Comparison of ENCODE assay signal across 7 mouse cellular contexts in the genomic region with DNA sequence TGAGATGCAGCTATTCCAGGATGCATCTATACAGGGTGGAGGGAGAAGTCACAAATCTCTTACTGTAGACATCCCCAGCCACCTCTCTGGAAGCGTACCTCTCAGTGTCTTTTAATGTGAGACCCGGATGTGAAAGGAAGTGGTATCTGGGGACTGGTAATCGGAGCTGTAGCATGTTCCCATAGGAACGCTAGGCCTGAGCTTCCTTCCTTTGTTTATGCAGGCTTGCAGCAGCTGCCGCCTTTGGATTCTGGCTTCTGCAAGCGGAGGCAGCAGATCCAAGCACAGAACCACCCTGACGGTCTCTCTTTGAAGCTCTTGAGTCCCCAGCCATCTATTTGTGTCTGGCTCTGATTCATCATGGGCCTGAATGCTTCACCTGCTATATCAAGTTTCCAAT.
A peak's percentile ranks its signal among the peaks of the same experiment; 100 is the strongest.
DNase-seq lines count a peak whose midpoint lies in the region; ATAC-seq lines count a peak whose summit lies in the region.

No protein-coding gene starts in this region.

- 53% methylated on average over 7 of the region's 7 CpGs for WGBS in forebrain, embryonic 11.5 days
- 16% methylated on average over 7 of the region's 7 CpGs for WGBS in hindbrain, embryonic 15.5 days

- H3K27me3 ChIP-seq in forebrain, embryonic 11.5 days (ENCODE audit: control insufficient read depth, insufficient read depth, low read length): no peaks in the 10 kb centered on the region
- H3K27me3 ChIP-seq in hindbrain, embryonic 15.5 days: no peaks in the 10 kb centered on the region

- H3K4me1 ChIP-seq in forebrain, embryonic 11.5 days (replicated peaks; ENCODE audit: control insufficient read depth, insufficient read depth, low read length): no peaks in the 10 kb centered on the region; the same call in 1 of the 2 replicates
- H3K4me1 ChIP-seq in hindbrain, embryonic 15.5 days (replicated peaks): peaks cover 21% of the 10 kb centered on the region

- H3K9ac ChIP-seq in forebrain, embryonic 11.5 days (ENCODE audit: low read length): 0 out of 2 replicates have a peak overlapping the region, but pooled peaks have one; percentile 4
- H3K9ac ChIP-seq in hindbrain, embryonic 15.5 days: no peak overlapping the region

- DNase-seq in embryo, embryonic 10.5 days (ENCODE audit: low spot score): peak; percentile 63
- no peak for DNase-seq in forebrain, embryonic 11.5 days (ENCODE audit: low spot score)
- peak; percentile 16 for DNase-seq in lung, postnatal 14 days
- DNase-seq in right cerebral cortex, postnatal 14 days: peak; percentile 43
- no peak for DNase-seq in urinary bladder, postnatal 4 days (ENCODE audit: low spot score in 2 of 2)
- no peak for DNase-seq in cerebellum, adult 9-11 months

- no peak overlapping the region for H3K27ac ChIP-seq in forebrain, embryonic 11.5 days (ENCODE audit: low read depth, low read length)
- H3K27ac ChIP-seq in hindbrain, embryonic 15.5 days (replicated peaks): peak overlapping the region; percentile 57

- no peak overlapping the region for H3K4me2 ChIP-seq in forebrain, embryonic 11.5 days (ENCODE audit: low read depth, low read length, severe bottlenecking)
- no peak overlapping the region for H3K4me2 ChIP-seq in hindbrain, embryonic 15.5 days

- H3K9me3 ChIP-seq in forebrain, embryonic 11.5 days (ENCODE audit: control insufficient read depth, low read length): no peaks in the 10 kb centered on the region
- no peaks in the 10 kb centered on the region for H3K9me3 ChIP-seq in hindbrain, embryonic 15.5 days

- H3K4me3 ChIP-seq in forebrain, embryonic 11.5 days (ENCODE audit: low read depth, low read length): no peak overlapping the region
- no peak overlapping the region for H3K4me3 ChIP-seq in hindbrain, embryonic 15.5 days

- no peaks in the 10 kb centered on the region for H3K36me3 ChIP-seq in forebrain, embryonic 11.5 days (ENCODE audit: control insufficient read depth, insufficient read depth, low read length)
- no peaks in the 10 kb centered on the region for H3K36me3 ChIP-seq in hindbrain, embryonic 15.5 days

- peak; percentile 52 for ATAC-seq in forebrain, embryonic 11.5 days (replicated peaks; ENCODE audit: low FRiP score)
- ATAC-seq in hindbrain, embryonic 15.5 days (ENCODE audit: low FRiP score, low read depth): peak; percentile 64

Comparison
In these comparisons a context has a peak if more than half of its experiments do, and no peak if none do; other contexts are left out.
1. DNase-seq: peak in embryo, embryonic 10.5 days (single experiment), lung, postnatal 14 days (single experiment) and right cerebral cortex, postnatal 14 days (single experiment); none in forebrain, embryonic 11.5 days (single experiment), urinary bladder, postnatal 4 days (0 of 2) and cerebellum, adult 9-11 months (single experiment).